Mouse (Mus musculus): ENCODE measurements at regions not wholly inside any gene's neighbourhood (a gene's known extent, or its start where the extent isn't known, plus 50 kb on each side); places are given as distances from the start of the nearest gene placed in this dataset.

DNA sequence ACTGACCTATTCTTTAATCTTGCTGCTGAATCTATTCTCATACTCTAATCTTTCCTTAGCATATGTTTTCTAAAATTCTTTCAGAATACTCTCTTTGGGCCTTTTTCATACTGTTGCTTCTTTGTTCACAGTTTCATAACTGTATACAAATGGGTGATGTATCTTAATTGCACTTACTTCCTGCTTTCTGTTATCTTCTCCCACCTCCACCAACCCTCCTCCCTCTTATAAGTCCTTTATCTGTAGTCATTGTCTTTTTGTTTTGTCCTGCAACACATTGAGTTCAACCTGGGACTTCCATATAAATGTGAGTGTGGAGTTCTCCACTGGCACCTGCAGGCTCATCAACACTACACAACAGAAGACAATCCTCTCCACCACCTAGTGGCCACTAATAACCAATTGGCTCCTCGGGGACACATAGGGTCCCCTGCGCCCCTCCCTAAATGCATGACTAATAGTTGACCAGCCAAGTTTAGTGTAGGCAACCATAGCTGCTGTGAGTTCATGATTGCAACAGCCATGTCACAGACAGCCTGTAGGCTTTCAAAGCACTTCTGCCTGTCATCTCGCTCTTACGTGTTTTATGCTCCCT lies 337.2 kb downstream of the Klf5 start:
- ChIA-PET POLR2A (no interaction called here), CTCF (interaction anchor here (1.1 kb wide), 1 partner anchor 8 kb away, joined by 3 read pairs; no protein-coding TSS in a partner anchor)
- no peak for TF ChIP-seq CTCF (IDR thresholded peaks at IDR 0.05)
- H3K27me3 ChIP-seq = no peaks in the 10 kb centered on the region
- in situ Hi-C loops (cut with MboI; ENCODE audit: low pct_unique_long_range_greater_than_20kb) = no loop called here
- ATAC-seq (no peak), DNase-seq (ENCODE audit: low read depth, low spot score) (no peak)

DNA sequence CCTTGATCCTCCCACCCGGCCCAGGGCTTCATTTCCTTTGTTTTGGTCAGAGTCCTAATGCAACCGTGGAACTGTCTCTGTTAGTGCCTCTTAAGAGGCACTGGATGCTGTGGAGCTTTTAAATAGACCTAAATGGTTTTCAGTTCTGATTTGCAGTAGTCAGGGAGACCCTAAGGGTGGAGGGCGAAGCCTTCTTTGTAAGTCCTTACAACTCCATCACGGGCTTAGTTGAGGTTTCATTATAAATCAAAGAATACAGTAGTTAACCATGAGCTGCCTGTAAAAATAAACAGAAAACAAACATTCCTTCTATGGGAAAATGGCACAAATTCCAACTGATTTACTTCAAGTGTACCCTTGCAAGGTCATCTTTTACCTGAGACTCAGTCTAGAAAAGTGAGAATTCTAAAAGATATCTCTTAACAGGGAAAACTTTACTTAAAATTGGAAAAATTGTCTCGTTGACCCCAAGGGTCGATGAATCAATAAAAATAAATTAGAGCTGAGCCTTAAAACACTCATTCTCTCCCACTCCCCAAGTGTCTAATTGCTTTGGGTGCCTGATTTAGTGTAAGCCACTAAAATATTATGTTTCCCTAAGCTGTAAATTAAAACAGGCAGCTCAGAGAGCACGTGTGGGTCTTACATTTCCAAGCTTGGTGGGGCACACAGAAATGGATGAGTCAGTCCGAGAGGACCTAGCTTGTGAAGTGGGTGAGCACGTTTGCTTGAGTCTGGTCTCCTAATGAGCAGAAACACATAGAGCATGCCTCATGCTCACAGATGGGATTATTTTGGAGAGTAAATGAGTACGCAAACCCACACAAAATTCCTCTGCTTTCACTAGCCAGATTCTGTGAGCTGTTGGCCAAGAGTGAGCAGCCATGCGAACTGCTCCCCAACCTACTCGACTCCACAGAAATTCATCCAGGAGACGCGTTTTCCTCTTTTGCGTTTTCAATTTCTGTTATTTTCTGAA lies 343.3 kb downstream of the Klf5 start:
- POLR2A ChIA-PET = interaction anchor here (1.0 kb wide), 1 partner anchor 521 kb away, joined by 4 read pairs; no protein-coding TSS in a partner anchor
- ATAC-seq = no peak

DNA sequence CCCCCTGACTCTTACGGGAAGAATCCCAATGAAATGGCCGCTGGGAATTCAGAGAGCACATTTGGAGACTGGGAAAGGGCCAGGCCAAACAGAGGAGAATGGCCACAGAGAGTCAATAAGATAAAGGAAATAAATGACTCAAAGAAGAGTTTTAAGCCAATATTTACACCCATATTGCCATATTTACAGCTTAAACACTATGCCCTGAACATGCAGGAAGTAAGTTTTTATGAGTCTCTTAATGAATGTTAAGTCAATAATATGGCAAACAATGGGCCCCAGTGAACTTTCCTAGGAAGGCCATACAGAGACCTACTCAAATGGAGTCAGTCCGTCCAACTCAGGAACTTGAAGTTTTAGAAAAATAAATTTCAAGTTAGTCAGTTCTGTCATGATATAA lies 347.8 kb downstream of the Klf5 start:
- in situ Hi-C loops (cut with MboI; ENCODE audit: low pct_unique_long_range_greater_than_20kb) = no loop called here
- H3K27me3 ChIP-seq = no peaks in the 10 kb centered on the region
- POLR2A ChIA-PET = no interaction called here
- CTCF ChIA-PET = no interaction called here
- ATAC-seq (no peak), DNase-seq (ENCODE audit: low read depth, low spot score) (no peak)
- no peak for TF ChIP-seq CTCF (IDR thresholded peaks at IDR 0.05)

More for the DNA sequence above, 343.3 kb downstream of the Klf5 start:
- DNase-seq (ENCODE audit: low read depth, low spot score) = no peak
- H3K27me3 ChIP-seq = no peaks in the 10 kb centered on the region
- CTCF ChIA-PET = interaction anchor here (0.6 to 1.9 kb wide), 3 partner anchors 17 to 499 kb away, joined by 3 to 5 read pairs (median 4); no protein-coding TSS in a partner anchor
- TF ChIP-seq CTCF (IDR thresholded peaks at IDR 0.05) = no peak
- in situ Hi-C loops (cut with MboI; ENCODE audit: low pct_unique_long_range_greater_than_20kb) = no loop called here

- ChIA-PET CTCF (no interaction called here), POLR2A (no interaction called here)
- ATAC-seq (no peak), DNase-seq (ENCODE audit: low read depth, low spot score) (no peak)
- in situ Hi-C loops (cut with MboI; ENCODE audit: low pct_unique_long_range_greater_than_20kb) = no loop called here
- no peaks in the 10 kb centered on the region for H3K27me3 ChIP-seq
- no peak for TF ChIP-seq CTCF (IDR thresholded peaks at IDR 0.05)
These were observed 375.9 kb downstream of the Klf5 start for GRCm38 (mm10) chr14:99674399-99674798.

GRCm38 (mm10) chr14:99687062-99687806 lies 388.7 kb downstream of the Klf5 start:
- POLR2A ChIA-PET = no interaction called here
- H3K27me3 ChIP-seq = no peaks in the 10 kb centered on the region
- TF ChIP-seq CTCF (IDR thresholded peaks at IDR 0.05) = no peak
- DNase-seq (ENCODE audit: low read depth, low spot score) (no peak), ATAC-seq (no peak)
- CTCF ChIA-PET = no interaction called here
- in situ Hi-C loops (cut with MboI; ENCODE audit: low pct_unique_long_range_greater_than_20kb) = no loop called here

- in situ Hi-C loops (cut with MboI; ENCODE audit: low pct_unique_long_range_greater_than_20kb) = no loop called here
- CTCF ChIA-PET = interaction anchor here (1.4 kb wide), 1 partner anchor 23 kb away, joined by 3 read pairs; no protein-coding TSS in a partner anchor
- POLR2A ChIA-PET = no interaction called here
- DNase-seq (ENCODE audit: low read depth, low spot score) = no peak
- TF ChIP-seq CTCF (IDR thresholded peaks at IDR 0.05) = no peak
- no peak for ATAC-seq
- no peaks in the 10 kb centered on the region for H3K27me3 ChIP-seq
These were observed 389.9 kb downstream of the Klf5 start for GRCm38 (mm10) chr14:99688415-99688814.

DNA sequence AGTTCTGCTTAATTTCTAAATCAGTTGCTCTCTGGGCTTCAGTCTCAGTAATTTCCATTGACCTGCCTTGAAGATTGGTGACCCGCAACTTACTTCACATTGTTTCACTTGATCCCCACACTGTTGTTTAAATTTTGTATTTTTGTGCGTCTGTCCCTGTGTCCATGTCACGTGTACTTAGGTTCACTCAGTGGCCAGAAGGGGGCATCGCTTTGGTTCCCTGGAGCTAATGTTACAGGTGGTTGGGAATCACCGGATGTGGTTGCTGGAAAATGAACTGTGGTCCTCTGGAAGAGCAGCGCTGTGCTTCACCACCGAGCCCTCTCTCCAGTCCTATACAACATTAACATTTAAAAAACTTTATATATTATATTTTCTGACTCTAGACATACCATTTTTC lies 397.8 kb downstream of the Klf5 start:
- in situ Hi-C loops (cut with MboI; ENCODE audit: low pct_unique_long_range_greater_than_20kb) = no loop called here
- no peak for TF ChIP-seq CTCF (IDR thresholded peaks at IDR 0.05)
- POLR2A ChIA-PET = no interaction called here
- CTCF ChIA-PET = no interaction called here
- DNase-seq (ENCODE audit: low read depth, low spot score) = no peak
- no peak for ATAC-seq
- no peaks in the 10 kb centered on the region for H3K27me3 ChIP-seq

GRCm38 (mm10) chr14:99699545-99699944 lies 401.1 kb downstream of the Klf5 start:
- in situ Hi-C loops (cut with MboI; ENCODE audit: low pct_unique_long_range_greater_than_20kb) = no loop called here
- H3K27me3 ChIP-seq = no peaks in the 10 kb centered on the region
- ATAC-seq (no peak), DNase-seq (ENCODE audit: low read depth, low spot score) (no peak)
- TF ChIP-seq CTCF (IDR thresholded peaks at IDR 0.05) = no peak
- ChIA-PET POLR2A (no interaction called here), CTCF (interaction anchor here (1.0 kb wide), 1 partner anchor 30 kb away, joined by 4 read pairs; no protein-coding TSS in a partner anchor)

GRCm38 (mm10) chr14:99706004-99706403 lies 407.5 kb downstream of the Klf5 start:
- in situ Hi-C loops (cut with MboI; ENCODE audit: low pct_unique_long_range_greater_than_20kb) = no loop called here
- ATAC-seq = no peak
- DNase-seq (ENCODE audit: low read depth, low spot score) = no peak

DNA sequence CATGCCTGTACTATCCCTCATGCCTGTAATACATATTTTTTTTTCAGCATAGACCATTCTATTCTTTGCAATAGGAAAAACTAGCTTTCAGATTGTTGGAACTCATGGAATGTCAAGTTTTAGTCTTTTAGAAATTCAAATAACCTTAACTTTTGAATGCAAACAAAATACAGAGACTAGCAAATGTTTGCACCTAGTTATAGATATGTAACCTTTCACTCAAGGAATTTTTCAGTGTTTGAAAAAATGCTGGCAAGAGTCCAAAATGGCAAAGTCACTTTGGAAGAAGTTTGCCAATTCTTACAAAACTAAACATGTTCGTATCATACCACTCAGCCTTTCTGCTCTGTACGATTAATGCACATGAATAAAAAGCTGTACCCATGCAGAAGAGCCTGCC lies 409.6 kb downstream of the Klf5 start:
- in situ Hi-C loops (cut with MboI; ENCODE audit: low pct_unique_long_range_greater_than_20kb) = no loop called here
- CTCF ChIA-PET = interaction anchor here (1.8 kb wide), 1 partner anchor 23 kb away, joined by 3 read pairs; no protein-coding TSS in a partner anchor
- ATAC-seq = no peak
- TF ChIP-seq CTCF (IDR thresholded peaks at IDR 0.05) = no peak
- POLR2A ChIA-PET = no interaction called here
- no peak for DNase-seq (ENCODE audit: low read depth, low spot score)
- no peaks in the 10 kb centered on the region for H3K27me3 ChIP-seq

More at GRCm38 (mm10) chr14:99706004-99706403, 407.5 kb downstream of the Klf5 start:
- TF ChIP-seq CTCF (IDR thresholded peaks at IDR 0.05) = no peak
- ChIA-PET CTCF (interaction anchor here (1.2 kb wide), 1 partner anchor 11 kb away, joined by 3 read pairs; no protein-coding TSS in a partner anchor), POLR2A (interaction anchor here (0.6 kb wide), 1 partner anchor 157 kb away, joined by 3 read pairs; no protein-coding TSS in a partner anchor)
- no peaks in the 10 kb centered on the region for H3K27me3 ChIP-seq

Measured in Patski (cell line).